Mouse (Mus musculus): Measurements from ENCODE around the gene Ralbp1. TPM values are rescaled to one million over a fixed set of nuclear protein-coding genes. Genes with fewer than 3 reads are reported as not detected.

Gene Ralbp1
- total and polyA plus RNA-seq, 3 experiments, result 53.2 to 69.6 TPM; not detected in 1

DNA sequence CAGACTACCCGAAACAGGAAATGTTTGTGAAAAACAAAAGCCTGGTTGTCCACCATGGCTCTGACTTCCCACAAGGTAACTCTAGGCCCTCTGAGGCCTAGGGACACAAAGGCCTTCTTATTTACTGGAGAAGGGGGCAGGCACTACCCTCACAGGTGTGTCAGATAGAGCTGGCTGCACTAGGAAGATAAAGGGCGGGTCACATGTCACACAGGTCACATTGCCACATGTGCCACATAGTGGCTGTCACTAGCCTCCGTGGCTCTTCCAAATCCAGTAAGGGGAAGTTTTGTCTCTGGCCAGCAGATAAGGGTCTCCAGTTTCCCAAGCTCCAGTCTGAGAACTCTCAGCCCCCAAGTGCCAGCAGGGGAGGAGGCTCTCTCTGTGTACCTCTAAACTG lies 33.6 kb upstream of the Ralbp1 start:
- peaks cover 2 to 11% of the 10 kb centered on the region in 2 experiments; a peak in 3 of 4 replicates for H3K36me3 ChIP-seq (ENCODE audit: control insufficient read depth in 1 of 2, insufficient read depth in 2 of 2, low read length in 2 of 2)
- H3K9me3 ChIP-seq (replicated peaks; ENCODE audit: insufficient read depth, low read length), result no peaks in the 10 kb centered on the region
- H3K79me2 ChIP-seq (ENCODE audit: control insufficient read depth, insufficient read depth, low read length, poor library complexity), result no peaks in the 10 kb centered on the region
- TF ChIP-seq USF2 (IDR thresholded peaks at IDR 0.05; ENCODE audit: borderline replicate concordance in 1 of 2, insufficient read depth in 1 of 2, low read depth in 1 of 2, low read length in 2 of 2) (peak; percentile 26 to 85; a peak in 2 of 4 replicates), CHD2 (IDR thresholded peaks at IDR 0.05; ENCODE audit: low read length) (no peak), MEF2A (IDR thresholded peaks at IDR 0.05; ENCODE audit: extremely low read depth, insufficient replicate concordance, low read depth, low read length, poor library complexity, severe bottlenecking) (no peak), MYB (IDR thresholded peaks at IDR 0.05; ENCODE audit: low read depth, low read length) (no peak), CHD1 (IDR thresholded peaks at IDR 0.05; ENCODE audit: low read depth, low read length) (no peak), MYC (IDR thresholded peaks at IDR 0.05; ENCODE audit: low read depth, low read length) (peak; percentile 58; the same call in 1 of the 2 replicates), GABPA (IDR thresholded peaks at IDR 0.05; ENCODE audit: low read depth, low read length) (no peak), USF1 (IDR thresholded peaks at IDR 0.05; ENCODE audit: low read depth, low read length) (peak; percentile 93), SIN3A (IDR thresholded peaks at IDR 0.05; ENCODE audit: low read length) (peak; percentile 69; the same call in 1 of the 2 replicates), NELFE (IDR thresholded peaks at IDR 0.05; ENCODE audit: low read depth, low read length) (no peak), MAFK (IDR thresholded peaks at IDR 0.05; ENCODE audit: borderline replicate concordance, low read depth, low read length) (no peak), ZMIZ1 (IDR thresholded peaks at IDR 0.05; ENCODE audit: low read depth, low read length) (no peak), TBP (IDR thresholded peaks at IDR 0.05; ENCODE audit: low read depth, low read length) (no peak), BHLHE40 (IDR thresholded peaks at IDR 0.05; ENCODE audit: borderline replicate concordance, low read depth, low read length) (peak; percentile 81; the same call in 1 of the 2 replicates), POLR2AphosphoS5 (IDR thresholded peaks at IDR 0.05; ENCODE audit: borderline replicate concordance, low read depth, low read length) (no peak), ZNF384 (IDR thresholded peaks at IDR 0.05; ENCODE audit: low read depth, low read length) (no peak), TAL1 (IDR thresholded peaks at IDR 0.05; ENCODE audit: low read length) (peak; percentile 82), ELF1 (IDR thresholded peaks at IDR 0.05; ENCODE audit: low read depth, low read length) (no peak), NRF1 (IDR thresholded peaks at IDR 0.05; ENCODE audit: insufficient read depth, low read depth, low read length, poor library complexity, severe bottlenecking) (no peak), UBTF (IDR thresholded peaks at IDR 0.05; ENCODE audit: borderline replicate concordance, insufficient read depth, low read depth, low read length) (no peak), TCF12 (IDR thresholded peaks at IDR 0.05; ENCODE audit: low read depth, low read length) (peak; percentile 85), KAT2A (conservative IDR thresholded peaks at IDR 0.05; ENCODE audit: low read depth, low read length) (no peak), MAZ (IDR thresholded peaks at IDR 0.05; ENCODE audit: low read depth, low read length) (no peak), ZC3H11A (IDR thresholded peaks at IDR 0.05; ENCODE audit: low read depth, low read length) (no peak), MAX (IDR thresholded peaks at IDR 0.05; ENCODE audit: low read length) (peak; percentile 72), EP300 (IDR thresholded peaks at IDR 0.05; ENCODE audit: low read depth in 1 of 2, low read length in 2 of 2) (peak; percentile 46 to 80; a peak in 2 of 4 replicates), JUND (IDR thresholded peaks at IDR 0.05; ENCODE audit: low read depth, low read length) (no peak), CTCF (IDR thresholded peaks at IDR 0.05 in 2 of 3, conservative IDR thresholded peaks at IDR 0.05 in 1 of 3; ENCODE audit: control insufficient read depth in 1 of 3, insufficient read depth in 1 of 3, low read depth in 2 of 3, low read length in 3 of 3, poor library complexity in 1 of 3, severe bottlenecking in 1 of 3) (no peak), RAD21 (IDR thresholded peaks at IDR 0.05; ENCODE audit: low read depth, low read length) (no peak), RCOR1 (IDR thresholded peaks at IDR 0.05; ENCODE audit: low read depth, low read length) (no peak), ZKSCAN1 (IDR thresholded peaks at IDR 0.05; ENCODE audit: low read depth, low read length) (no peak), HCFC1 (IDR thresholded peaks at IDR 0.05; ENCODE audit: low read depth, low read length) (no peak; the same call in 1 of the 2 replicates), ETS1 (IDR thresholded peaks at IDR 0.05; ENCODE audit: low read depth, low read length) (peak; percentile 73), POLR2A (IDR thresholded peaks at IDR 0.05; ENCODE audit: control insufficient read depth in 1 of 2, insufficient read depth in 1 of 2, low read depth in 1 of 2, low read length in 2 of 2, poor library complexity in 1 of 2) (no peak), POLR2AphosphoS2 (IDR thresholded peaks at IDR 0.05; ENCODE audit: low read length) (no peak), GATA1 (IDR thresholded peaks at IDR 0.05; ENCODE audit: low read depth, low read length) (peak; percentile 77), MXI1 (IDR thresholded peaks at IDR 0.05; ENCODE audit: low read depth, low read length) (peak; percentile 89), SMC3 (IDR thresholded peaks at IDR 0.05; ENCODE audit: low read depth, low read length) (no peak)
- 0 out of 2 replicates have a peak overlapping the region, but pooled peaks have one; percentile 1 for H3K9ac ChIP-seq (ENCODE audit: control insufficient read depth, low read depth, low read length, poor library complexity, severe bottlenecking)
- H3K4me1 ChIP-seq (ENCODE audit: control insufficient read depth in 1 of 2, insufficient read depth in 2 of 2, low read length in 2 of 2), result peaks cover 3 to 21% of the 10 kb centered on the region in 2 experiments
- H3K27ac ChIP-seq (ENCODE audit: control insufficient read depth, low read depth, low read length), result peak overlapping the region; percentile 40; the same call in 1 of the 2 replicates
- H3K27me3 ChIP-seq (ENCODE audit: control insufficient read depth in 1 of 2, insufficient read depth in 2 of 2, low read length in 2 of 2), result no peaks in the 10 kb centered on the region
- DNase-seq (ENCODE audit: low read depth, low spot score), result peak; percentile 76
- peak overlapping the region; percentile 2 to 12; a peak in 2 of 4 replicates for H3K4me3 ChIP-seq (ENCODE audit: control insufficient read depth in 1 of 2, insufficient read depth in 1 of 2, low read depth in 2 of 2, low read length in 2 of 2)
